Mouse (Mus musculus) common myeloid progenitor, adult 5-6 weeks (primary cell): ENCODE results near the gene Lasp1. TPM values are rescaled to one million over a fixed set of nuclear protein-coding genes. Genes with fewer than 3 reads are reported as not detected.

ENCODE experiments used
- ATAC-seq: replicated peaks from 2 replicates; pipeline ENCODE4 v1.8.0; 2016; ENCODE audit warnings: low read depth, mild to moderate bottlenecking, moderate TSS enrichment, inconsistent platforms; ENCODE audit not compliant: poor library complexity, severe bottlenecking
- total RNA-seq: library from RNA; stranded (forward); fragments of 200-1000, 187-1606 nt; gene quantifications from 2 replicates; pipeline ENCODE4 v1.2.3, GENCODE M21; 2017

The Lasp1 gene
- total RNA-seq, 1 experiment from 2014 or later: 126 TPM

GRCm38 (mm10) chr11:97808621-97809234 is 9.9 kb downstream of the Lasp1 start:
- no peak for ATAC-seq

DNA sequence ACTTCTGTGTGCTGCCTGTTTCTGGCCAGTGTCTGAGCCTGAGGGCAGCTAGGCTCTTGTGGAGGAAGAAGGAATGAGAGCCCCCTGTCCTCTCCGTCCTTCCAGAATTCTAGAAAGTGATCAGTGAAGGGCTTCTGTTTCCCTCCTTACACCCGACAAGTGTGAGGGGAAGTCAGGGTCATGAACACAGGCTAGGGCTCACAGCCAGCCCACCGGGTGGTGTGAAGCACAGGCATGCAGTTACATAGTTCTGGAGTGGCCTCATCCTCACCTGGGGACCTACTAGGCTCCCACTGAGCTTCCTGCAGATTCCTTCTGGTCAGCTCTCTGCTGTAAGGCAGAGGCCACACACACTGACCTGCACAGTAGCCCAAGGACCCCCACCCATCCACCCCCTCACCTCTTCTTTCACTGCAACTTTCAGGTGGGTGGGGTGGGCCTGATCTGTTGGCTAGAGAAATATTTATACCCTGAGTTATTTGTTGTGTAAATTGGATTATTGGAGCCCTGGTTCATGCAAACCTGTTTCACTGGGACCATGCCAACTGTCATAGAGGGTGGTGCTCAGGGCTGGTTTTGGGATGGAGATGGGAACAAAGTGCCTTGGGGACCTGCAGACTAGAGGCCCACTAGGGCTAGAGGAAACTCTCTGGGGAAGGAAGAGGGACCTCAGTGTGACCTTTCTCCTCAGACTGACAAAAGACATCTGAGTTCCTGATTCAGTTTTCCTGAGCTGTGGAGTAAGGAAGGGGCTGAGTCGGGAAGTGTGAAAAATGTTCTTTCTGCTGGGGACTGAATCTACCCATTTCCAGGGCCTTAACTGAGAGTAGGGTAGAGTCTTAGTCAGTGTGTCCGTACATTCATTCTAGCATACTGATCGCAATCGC is 10.7 kb downstream of the Lasp1 start:
- ATAC-seq: no peak

- peak; percentile 26 for ATAC-seq
These were observed 11.6 kb downstream of the Lasp1 start for GRCm38 (mm10) chr11:97810356-97810755.

- no peak for ATAC-seq
These were observed 12.2 kb downstream of the Lasp1 start for GRCm38 (mm10) chr11:97810970-97811369.

GRCm38 (mm10) chr11:97811569-97812362 is 13.0 kb downstream of the Lasp1 start:
- no peak for ATAC-seq

DNA sequence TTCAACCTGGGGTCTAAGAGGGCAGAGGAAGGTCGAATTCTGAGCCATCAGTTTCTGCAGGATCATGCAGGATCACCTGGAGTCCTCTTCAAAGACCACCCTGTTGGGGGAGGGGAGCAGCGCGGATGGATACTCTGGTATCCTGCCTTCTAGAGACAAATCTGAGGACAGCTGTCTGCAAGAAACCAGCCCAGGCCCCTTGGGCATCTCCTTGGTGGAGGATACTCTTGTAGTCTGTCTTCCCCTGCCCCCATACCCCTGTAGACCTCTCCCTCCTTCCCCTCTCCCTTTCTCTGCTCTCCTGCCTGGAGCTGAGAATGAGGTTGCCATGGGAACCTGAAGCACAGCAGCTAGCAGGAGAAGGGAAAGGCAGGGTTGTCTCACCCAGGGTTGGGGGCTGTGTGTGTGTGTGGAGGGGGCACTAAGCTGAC is 13.7 kb downstream of the Lasp1 start:
- ATAC-seq: no peak

DNA sequence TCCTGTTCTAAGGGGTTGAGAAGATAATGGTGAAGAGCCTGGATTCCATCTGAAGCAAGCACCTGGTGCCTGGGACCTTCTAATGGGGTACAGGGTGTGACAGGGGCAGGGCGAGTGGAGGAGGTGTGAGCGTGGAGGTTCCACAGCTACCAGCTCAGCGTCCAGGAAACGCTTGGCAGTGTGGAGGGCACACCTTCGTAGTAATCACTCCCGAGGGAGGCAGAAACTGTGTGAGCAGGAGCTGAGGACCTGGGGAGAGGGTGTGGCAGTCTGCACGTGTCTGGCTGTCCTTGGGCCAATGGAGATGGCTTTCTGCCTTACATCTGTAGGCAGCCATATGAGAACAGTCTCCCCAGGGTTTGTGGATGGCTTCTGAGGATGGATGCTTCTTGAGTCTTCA is 14.3 kb downstream of the Lasp1 start:
- no peak for ATAC-seq

DNA sequence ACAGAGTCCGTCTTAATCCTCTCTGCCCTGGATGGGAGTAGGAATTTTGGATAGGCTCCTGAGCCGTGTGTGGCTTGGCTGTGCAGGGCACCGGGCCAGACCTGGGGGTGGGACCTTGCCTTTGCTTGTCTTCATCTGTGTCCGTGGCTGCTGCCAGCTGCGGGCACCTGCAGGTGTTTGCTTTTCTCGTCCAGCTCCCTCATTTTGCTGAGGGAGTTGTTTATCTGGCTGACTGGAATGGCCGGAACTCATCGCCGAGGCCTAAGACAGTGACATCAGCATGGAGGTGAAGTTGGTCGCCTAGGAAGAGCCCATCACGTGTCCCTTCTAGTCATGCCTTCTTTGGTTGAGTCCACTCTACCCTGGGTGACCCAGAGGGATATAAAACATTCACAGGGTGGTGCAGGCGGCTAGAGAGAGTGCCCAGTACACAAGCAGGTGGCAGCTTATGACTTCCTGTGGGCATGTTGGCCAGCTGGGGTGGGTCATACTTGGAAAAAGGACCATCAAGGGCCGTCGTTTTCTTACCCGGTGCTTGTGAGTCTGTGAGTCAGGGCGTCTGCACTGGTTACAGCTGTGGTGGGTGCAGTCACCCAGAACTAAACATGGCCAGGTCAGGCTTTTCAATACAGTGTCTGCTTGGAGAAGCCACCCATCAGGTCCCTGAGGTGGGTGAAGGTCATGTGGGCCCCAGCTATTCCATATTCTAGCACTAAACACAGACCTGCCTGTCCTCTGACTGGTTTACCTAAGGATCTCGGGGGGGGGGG is 15.1 kb downstream of the Lasp1 start:
- no peak for ATAC-seq

DNA sequence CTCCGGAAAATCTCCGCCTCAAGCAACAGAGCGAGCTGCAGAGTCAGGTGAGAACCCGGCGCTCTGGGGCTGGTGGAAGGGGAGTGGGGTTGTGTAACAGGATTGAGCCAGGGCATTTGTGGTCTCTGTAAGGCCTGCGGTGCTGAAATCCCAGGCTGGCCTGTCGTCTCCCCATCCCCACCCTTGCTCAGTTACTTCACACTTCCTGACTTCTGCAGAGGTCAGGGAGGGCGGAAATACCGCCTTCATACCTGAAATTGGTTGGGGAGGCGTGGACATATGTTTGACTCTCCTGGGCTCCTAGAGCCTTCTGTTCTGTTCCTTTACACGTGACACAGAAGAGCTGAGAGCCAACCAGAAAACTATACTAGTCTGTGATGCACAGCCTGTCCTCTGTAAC is 16.9 kb downstream of the Lasp1 start:
- no peak for ATAC-seq

DNA sequence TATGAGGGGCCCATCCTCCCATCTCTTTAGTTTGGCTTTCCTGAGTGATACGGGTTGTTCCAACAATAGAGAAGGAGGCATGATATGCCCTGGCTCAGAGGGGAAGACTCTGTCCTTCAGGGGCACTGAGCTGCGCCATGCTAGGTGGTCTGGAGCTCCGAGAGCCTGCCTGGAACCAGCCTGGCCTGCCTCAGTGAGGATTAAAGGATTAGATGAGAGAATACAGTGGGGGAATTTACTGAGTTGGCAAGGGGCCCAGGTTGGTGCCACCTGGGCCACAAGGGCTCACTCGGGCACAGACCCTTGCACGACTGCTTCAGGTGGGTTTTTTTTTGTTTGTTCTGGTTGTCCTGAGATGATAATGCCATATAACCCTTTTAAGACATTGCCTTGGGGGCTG is 17.4 kb downstream of the Lasp1 start:
- ATAC-seq: no peak

- no peak for ATAC-seq
These were observed 18.1 kb downstream of the Lasp1 start for GRCm38 (mm10) chr11:97816916-97817315.

DNA sequence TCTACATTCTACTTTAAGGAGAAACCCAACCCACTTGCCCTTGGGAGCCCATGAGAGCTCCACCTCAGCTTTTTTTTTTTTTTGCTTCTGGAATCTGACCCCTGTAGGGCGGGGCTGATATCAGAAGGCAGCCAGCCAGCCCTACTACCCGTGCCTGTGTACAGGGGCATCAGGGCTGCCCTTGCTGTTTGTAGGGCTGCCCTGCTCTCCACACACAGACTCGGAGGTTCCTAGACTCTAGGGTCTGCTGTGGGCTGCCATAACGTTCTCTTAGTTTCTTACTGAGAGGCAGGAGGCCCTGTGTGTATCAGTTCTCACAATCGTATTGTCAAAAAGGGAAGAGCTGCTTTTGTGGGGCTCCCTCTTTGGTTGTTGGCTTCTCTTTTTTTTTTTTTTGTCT is 18.6 kb downstream of the Lasp1 start:
- peak; percentile 34; the same call in 1 of the 2 replicates for ATAC-seq

DNA sequence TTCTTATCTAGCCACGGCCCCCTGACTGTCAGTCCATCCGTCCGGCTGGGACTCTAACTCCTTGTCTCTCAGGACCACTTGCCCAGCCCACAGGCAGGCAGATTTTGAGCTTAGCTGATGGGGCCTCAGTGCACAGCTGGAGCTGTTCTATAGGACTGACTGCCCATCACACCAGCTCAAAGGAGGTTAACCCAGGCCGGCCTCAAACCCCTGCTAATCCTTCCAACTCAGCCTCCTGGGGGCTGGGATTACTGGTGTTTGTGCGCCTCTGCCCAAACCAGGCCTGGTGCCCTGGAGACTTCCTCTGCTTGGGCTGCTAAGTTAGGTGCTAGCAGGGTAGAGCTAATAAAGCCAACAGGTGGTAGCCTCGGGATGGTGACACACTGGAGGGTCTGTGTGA is 19.2 kb downstream of the Lasp1 start:
- ATAC-seq: no peak

GRCm38 (mm10) chr11:97818571-97818970 is 19.8 kb downstream of the Lasp1 start:
- no peak for ATAC-seq

DNA sequence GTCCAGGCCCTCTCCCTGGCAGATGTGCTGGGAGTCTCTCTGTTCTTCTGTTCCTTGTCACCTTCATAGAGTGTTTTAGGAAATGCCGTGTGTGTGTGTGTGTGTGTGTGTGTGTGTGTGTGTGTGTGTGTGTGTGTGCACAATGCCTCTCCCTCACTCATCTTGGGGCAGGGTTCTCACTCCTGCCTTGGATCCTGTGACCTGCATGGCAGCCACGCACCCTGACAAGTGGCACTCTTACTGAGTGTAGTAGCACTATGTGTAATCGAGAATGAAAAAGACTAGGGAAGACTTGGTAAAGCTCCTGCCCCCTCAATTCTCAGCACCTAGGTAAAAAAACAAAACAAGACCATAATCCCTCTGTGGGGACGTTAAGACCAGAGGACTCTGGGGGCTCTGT is 20.3 kb downstream of the Lasp1 start:
- ATAC-seq: no peak

DNA sequence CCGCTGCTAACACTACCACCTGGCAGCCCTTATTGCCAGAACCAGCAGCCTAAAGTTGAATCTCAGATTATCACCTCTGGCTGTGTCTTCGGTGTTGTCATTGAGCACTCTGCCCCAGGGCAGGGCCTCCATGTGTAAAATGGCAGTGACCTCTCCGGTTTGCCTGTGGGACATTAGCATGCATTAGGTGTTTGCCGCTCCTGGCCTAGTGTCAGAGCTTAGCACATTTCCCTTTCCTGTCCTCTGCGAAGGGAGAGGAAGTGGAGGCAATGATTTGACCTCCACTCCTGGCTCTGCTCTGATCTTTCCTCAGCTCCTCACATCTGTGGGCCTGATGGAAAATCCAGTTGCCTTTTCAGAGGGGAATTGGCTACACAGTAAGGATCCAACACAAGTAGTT is 21.1 kb downstream of the Lasp1 start:
- no peak for ATAC-seq

GRCm38 (mm10) chr11:97820840-97821239 is 22.0 kb downstream of the Lasp1 start:
- ATAC-seq: no peak

DNA sequence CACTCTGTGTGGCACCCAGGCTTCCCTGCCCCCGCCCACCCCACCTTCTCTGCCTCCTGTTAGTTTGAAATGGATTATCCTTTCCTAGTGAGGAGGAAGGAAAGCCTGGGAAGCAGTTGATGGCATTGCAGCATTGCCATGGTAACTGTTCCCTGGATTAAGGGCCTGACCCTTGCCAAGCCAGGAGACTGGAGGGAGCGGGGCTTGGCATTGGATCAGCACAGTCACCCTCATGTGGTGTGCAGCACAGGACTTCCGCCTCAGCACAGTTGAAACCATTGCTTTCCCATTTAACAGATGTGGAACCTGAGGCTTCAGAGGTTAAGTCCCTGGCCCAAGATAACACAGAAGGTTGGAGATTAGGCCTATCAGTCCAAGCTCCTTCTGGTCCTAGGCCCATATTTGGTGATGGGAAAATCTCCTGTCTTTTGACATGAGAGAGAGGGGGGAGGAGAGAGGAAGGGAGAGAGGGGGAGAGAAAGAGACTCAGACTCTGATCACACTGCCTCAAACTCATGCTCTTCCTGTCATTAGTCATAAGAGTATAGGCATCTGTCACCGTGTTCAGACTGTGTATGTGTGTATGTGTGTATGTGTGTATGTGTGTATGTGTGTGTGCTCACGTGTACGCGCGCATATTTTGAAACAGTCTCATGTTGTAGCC is 22.7 kb downstream of the Lasp1 start:
- no peak for ATAC-seq

DNA sequence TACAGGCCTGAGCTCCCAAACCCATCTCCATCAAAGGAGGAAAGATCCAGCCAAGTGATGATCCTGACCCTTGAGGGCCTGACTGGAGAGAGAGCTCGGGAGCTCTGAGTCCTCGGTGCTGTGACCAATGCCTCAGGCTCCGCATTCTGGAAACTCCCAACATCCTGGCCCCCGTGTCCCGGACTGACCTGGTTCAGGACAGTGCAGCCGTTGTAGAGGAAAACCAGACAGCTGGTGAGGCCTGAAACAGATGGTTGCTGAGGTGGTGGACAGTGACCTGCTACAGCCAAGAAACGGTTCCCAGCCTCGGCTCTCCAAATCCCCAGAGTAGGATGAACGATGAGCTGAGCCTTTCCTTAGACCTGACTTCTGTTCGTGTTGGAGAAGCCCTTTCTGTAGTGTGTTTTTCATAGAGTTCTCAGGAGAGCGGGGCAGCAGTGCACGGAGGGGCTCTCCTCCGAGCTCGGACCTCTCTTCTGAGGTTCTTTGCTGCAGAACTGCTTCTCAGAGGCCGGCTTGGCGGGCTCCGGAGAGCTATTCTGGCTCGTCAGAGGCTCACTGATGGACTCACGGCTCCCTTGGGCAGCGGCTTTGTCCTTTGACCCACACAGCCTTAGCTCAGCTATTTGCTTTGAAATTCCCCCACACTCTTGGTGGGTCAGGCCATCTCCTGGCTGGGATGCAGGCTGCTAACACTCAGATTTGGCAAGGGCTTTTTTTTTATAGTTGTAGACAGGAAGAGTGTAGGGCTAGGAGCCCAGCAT is 24.2 kb downstream of the Lasp1 start:
- ATAC-seq: no peak
